Mouse (Mus musculus) right cerebral cortex, postnatal 36 days (tissue): Measurements from ENCODE around the gene Gm9821.

Experiments
- DNase-seq, 2 experiments: peaks; one replicate each; pipeline ENCODE4 v3.0.0; 2022; ENCODE audit warnings: low spot score in 2 of 2, mixed read lengths in 1 of 2

Gene Gm9821

DNA sequence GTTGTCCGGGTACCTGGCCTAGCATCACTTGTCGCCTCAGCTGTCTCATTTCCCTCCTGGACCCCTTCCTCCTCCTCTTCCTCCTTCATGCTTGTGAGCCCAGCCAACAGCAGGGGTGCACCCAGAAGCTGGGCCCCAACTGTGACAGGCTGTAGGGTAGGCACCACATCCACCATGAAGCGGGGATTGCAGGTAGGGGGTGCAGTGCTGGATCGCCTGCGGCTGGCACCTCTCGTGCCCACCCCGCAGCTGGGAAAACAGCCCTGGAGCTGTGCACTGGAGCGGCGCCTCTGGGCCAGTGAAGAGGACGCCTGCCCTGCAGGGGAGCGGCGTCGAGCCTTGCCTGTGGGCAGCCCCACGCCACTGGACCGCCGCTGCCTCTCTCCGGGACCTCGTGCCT, at the start of gene Gm9821:
TSS of gene Gm9821 (plus strand) at position 221 of the 400 bp plus-strand sequence.
- no peak for DNase-seq

DNA sequence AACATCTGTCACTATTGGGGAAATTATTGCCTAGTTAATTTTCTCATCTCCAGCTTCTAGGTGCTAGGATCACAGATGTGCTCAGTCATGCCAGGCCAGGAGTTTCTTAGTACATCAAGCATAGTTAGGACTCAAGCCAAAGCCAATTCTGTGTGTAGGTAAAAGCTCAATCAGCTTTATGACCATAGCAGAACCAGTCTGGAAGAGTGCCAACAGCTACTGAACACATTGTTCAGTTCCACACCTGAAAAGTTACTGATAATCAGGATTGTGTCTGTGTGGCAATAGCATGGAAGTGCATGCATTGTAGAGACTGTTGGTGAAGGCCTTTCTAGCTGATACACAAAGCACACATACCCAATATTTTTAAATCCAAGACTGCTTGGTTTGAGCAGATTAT, 47.5 kb upstream of the Gm9821 start:
- no peak for DNase-seq

DNA sequence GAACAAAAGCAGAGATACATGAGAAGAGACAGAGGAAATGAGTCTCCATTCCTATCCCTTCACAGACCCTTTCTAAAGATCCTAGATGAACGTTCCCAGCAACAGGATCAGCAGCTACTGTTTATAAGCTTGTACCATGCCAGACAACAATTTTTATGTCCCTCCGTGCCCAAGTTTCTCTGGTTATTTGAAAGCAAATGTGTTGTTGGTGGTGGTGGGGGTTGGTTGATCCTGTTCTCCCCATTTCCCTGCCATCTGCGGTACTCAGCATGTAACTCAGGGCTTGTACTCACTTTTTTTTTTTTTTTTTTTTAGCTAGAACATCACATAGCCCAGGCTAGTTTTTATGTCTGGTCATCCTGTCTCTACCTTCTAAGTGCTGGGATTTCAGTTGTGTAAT, 46.4 kb upstream of the Gm9821 start:
- no peak for DNase-seq

DNA sequence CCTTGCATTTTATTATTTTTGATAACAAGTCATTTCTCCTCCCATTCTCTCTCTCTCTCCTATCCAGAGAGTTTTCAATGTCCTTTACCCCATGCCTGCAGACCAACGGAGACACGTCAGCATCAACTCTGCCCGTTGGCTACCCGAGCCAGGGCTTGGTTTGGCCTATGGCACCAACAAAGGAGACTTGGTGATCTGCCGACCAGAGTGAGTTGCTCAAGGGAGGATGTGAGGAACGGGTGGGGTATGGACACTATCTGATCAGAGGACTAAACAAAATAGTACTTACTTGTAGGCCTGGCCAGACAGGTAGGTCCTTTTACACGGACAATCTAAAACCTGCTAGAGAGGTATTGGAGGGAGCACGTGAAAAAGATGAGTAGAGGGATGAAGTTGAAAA, 45.1 kb upstream of the Gm9821 start:
- no peak for DNase-seq

DNA sequence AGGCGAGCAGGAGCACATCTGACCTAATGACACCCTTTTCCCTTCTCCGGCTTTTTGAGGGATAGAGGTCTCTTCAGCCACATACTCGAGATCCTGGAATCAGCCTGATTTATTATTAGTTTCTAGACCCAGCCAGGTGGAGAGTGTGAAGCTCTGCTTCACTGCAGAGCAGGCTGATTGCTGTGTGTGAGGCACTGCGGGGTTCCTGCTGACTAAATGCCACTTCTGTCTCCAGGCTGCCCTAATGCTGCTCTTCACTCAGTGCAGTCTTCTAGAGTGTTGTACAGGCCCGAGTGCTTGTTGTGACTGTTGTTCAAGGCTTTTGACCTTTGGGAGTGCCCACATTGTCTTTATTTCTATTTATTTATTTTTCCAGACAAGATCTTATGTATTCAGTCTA, 43.2 kb upstream of the Gm9821 start:
- DNase-seq, result no peak

DNA sequence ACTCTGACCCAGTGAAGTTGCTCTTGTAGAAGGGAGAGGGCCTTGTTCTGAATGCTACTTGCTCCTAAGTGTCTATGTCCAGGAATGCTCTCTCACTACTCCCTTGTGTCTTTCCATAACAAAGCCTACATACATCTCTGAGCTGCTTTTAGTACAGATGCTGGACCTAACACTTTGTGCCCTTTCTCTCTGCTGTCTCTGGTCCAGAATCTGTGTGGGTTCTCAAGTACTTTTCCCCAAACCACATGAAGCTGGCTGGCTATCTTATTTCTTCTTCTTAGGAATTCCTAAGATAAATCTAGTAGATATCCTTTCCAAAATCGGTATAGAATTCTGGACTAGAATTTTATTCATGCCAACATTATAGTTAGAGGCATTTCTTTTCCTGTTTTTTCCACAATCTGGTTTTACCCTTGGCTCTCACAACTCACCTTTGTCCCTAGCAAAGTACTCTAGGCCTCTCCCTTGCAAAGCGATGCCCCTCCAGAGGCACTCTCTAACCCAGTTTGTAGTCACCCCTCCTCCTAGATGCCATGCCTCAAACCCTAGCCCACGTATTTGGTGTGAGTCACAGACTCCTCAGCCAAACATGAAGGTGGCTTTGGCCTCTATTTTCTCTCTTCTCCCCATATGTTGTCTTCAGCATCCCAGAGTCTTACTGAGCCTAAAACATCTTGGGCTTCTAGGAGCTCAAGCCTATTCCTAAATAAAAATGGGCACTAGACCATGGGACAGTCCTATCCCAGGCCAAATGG, 42.2 kb upstream of the Gm9821 start:
- no peak for DNase-seq

DNA sequence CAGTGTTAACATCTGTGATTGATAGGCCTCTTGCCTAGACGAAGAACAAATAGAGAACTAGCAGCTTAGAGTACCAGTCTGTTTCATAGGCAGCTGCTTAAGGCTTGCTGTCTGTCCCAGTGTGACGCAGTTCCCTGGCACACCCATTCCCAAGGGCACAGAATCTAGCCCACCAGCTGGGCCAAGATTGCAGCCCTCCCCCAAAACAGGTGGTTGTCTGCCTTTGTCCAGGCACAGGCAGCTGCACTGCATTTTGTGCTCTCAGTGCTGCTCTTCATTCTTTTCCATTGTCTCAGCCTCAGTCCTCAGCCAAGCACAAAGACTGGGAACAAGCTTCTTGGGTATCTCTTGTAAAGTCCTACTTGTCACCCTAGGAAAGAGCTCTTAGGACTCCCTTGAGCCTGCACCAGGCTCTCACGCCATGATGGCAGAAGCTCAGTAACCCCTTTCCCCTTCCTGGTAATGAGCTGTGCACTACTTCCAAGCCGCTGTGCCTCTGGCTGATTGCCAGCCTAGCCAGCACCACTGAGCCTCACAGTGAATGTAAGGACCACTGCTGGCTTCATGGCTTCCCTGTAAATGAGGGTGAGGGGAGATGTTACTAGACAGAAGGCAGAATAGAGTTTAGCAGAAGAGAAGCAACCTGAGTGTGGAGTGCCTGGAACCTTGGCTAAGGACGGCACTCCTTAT, 40.7 kb upstream of the Gm9821 start:
- DNase-seq, result no peak

DNA sequence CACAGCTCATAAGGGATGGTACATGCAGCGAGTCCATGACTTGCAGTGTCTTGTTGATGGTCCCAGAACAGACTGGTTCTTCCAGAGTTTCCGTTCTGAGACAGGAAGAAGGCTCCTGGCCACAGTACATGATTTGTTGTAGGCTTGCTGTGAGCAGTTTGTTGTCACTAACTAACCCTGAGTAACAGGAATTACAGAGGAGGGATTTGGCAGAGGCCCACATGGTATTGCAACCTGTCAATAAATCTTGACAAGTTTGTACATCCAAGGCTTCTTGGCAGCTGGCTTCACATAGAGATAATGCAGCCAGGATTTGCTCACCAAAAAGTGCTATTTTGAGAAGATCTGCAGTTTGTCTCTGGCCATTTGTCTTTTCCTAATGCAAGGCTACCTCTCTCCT, 39.4 kb upstream of the Gm9821 start:
- no peak for DNase-seq

DNA sequence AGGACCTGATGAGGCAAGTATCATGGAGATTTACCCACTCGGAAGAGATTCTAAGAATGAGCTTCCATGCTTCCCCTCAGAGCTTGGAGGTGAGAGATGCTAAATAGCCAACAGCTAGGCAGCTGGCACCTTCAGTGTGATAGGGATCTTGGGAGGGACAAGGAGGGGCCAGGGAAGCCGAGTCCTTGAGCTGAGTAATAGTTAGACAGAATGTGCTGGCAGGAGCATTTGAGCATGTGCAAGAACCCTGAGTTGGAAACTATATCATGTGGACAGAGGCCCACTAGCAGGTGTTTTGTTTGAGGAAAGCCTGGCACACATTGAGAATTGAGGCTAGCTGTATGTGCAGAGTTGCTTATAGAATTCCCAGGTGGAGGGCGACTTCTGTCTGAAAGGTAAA, 32.9 kb upstream of the Gm9821 start:
- DNase-seq, result no peak

DNA sequence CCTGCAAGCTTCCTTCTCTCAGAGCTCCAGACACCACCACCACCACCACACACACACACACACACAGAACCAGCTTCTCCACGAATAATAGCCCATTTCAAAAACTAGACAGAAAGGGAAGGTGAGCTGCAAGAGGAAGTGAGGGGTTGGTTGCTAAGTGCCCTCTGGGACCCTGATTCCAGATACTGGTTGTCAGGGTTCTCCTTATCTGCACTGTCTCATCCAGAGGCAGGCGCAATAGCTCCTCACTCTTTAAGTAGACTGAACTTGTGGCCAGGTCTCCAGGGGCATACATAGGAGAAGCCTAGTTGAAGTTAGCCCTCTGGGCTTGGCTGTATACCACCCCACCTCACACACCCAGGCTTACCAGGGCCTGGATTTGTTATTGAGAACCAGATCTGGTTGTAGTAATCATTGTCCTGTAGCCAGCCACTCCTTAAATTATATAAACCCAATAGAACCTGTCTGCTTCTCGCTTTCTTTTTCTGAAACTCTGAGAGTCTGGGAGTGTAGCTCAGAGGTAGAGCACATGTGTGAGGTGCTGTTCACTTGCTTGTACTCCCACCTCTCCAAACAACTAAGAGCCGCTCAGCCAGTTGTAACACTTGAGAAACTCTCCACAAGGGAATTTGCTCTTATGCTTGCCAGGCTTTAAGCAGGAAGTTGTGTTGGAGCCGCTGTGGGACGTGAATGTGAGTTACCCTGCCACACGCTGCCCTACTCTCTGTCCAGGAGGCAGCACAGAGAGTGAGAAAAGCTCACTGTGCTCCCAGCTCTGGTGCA, 32.0 kb upstream of the Gm9821 start:
- DNase-seq, result no peak

DNA sequence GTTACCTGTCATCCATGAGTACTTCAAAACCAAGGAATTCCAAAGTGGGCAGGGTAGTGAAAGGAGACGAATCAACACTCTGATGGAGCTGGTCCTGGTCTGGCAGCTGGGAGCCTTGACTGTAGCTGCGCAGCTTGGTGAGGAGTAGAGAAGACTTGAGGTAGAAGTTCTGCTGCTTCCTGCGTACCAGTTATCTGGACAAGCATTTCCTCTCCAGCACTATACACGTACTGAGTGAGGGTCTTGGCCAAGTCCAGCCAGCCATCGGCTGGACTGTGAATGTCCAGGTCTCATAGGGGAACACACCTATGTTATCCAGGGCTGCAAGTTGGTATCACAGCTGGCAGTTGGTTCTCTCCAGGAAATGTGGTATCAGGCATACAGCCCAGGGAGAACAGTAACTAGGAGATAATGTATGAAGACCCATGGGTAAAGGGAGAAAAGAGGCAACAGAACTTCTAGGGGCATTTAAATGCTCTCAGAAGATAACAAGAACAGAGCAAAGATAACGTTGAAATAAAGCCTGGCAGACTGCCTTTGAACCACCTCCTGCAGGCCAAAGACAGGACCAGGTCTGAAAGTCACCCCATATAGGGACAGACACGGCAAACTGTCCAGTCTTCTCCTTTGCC, 29.0 kb upstream of the Gm9821 start:
- DNase-seq, result no peak

DNA sequence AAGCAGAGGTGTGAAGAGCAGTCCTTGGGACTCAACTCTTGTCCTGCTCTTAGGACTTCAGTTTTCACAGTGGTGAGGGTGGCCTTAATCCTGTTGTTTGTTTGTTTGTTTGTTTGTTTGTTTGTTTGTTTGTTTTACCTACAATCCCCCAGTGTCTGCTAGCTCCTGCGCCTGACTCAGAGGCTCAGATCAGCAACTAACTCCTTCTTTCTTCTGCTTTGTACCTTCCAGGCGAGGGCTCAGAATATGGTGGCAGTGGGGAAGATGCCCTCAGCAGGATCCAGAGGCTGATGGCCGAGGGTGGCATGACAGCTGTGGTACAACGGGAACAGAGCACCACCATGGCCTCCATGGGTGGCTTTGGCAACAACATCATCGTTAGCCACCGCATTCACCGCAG, 28.4 kb upstream of the Gm9821 start:
- DNase-seq, result no peak

DNA sequence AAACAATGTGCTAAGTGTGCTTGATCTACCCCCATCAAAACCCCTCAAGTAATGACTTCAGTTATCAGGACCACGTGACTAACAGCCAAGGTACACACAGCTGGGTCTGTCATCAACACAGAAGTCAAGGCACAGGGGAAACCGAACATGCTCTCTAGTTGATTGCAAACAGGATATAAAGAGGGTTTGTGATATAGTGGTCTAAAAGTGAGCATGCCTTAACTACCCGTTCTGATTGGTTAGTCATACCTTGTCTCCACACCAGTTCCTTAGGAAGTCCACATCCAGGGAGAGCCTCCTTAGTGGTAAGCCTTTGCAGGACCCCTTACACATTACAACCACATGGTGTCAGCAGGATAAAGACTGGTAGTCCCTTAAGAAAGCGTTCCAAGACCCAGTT, 25.4 kb upstream of the Gm9821 start:
- DNase-seq, result no peak

DNA sequence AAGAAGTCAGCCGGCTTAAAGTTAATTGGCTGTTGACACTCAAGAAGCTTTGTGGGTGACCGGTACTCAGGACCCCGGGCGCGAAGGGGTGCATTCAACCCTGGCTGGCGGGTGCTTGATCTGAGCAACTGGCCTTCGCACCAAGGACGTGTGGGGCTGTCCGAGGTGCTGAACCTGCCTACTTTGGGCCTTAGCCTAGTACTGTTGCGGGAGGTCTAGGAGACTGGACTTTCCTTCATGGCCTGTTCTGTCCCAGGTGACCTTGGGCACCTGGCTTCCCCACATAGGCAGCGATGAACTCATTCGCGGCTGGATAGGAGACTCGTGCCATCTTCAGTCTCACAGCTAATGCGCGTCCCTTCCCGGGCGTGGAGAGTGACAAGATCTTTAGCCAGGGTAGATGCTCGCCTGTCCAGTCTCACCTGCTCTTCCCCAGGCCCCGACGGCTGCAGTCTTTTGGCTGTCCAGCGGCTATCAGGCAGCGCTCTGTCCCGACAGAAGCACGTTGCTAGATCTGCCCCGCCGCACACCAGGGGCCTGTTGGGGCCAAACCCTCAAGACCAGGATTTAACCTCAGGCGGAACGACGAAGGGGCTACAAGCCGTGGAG, 24.2 kb upstream of the Gm9821 start:
- DNase-seq, result no peak

DNA sequence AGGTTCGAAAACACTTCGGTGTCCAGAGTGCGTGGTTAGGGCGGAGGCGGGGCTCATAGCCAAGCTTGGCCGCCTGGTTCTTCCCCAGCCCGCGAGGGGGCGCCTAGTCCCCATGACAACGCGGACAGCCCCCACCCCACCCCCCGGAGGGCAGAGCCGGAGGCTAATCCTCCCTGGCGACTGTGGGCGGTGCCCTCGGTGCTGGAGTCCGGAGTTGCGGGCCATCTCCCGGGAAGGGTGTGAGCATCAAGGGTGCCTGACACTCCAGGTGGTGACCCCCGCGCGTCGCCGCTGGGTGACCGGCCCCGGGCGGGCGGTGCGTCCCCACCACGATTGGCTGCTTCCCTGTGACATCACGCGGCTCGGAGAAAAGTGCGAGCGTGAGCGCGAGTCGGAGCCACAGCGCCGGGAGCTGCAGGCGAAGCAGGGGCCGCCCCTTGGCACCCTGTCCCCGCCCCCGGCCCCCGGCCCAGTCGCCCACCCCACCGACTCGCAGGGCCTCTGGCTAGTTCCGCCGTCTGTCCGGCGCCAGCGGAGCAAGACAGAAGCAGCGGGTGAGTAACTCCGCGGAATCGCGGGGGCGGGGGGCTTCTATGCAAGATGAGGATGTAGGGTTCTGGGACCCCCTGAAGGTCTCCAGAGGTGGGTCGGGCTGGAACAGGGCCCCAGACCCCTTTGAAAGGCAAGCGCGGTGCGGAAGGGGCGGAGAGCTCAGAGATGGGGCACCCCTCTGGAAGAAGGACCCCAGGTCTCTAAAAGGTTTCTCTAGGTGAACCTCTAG, 23.5 kb upstream of the Gm9821 start:
- peak; percentile 75 to 78 for DNase-seq

DNA sequence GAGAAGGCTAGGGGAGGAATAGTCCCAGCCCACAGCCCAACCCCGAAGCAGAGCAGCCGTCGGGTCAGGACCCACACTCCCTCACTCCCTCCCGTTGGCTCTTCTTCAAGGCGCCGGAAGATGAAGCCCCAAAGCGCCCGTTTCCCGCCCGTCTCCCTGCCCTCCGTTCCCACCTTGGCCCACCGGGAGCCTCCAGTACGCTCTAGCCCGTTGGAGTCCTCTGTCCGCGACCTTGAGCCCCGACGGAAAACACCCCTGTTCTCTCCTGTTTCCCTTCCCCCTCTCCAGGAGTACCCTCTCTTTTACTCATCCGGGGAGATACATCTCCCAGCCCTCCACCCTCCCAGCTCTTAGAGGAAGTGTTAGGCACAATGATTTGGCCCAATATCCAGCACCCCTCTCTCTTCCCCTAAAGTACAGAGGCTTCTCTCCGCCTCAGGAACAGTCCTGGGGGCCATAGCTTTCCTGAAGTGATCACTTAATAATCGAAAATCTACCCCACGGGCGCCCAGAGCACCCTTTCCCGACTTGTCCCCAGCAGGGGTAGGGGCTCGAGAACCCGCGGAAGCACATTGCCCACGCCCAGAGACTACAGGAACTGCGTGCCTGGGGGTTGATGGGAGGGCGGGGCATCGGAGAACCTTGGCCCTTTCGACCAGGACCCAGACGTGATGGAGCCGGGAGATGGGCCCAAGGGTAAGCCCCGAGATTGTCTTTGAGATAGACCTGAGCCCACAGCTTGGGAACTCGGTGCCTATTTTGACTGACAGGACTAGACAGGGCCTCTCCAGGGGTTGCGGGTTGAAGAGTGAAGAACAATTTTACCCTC, 22.7 kb upstream of the Gm9821 start:
- DNase-seq, result no peak

DNA sequence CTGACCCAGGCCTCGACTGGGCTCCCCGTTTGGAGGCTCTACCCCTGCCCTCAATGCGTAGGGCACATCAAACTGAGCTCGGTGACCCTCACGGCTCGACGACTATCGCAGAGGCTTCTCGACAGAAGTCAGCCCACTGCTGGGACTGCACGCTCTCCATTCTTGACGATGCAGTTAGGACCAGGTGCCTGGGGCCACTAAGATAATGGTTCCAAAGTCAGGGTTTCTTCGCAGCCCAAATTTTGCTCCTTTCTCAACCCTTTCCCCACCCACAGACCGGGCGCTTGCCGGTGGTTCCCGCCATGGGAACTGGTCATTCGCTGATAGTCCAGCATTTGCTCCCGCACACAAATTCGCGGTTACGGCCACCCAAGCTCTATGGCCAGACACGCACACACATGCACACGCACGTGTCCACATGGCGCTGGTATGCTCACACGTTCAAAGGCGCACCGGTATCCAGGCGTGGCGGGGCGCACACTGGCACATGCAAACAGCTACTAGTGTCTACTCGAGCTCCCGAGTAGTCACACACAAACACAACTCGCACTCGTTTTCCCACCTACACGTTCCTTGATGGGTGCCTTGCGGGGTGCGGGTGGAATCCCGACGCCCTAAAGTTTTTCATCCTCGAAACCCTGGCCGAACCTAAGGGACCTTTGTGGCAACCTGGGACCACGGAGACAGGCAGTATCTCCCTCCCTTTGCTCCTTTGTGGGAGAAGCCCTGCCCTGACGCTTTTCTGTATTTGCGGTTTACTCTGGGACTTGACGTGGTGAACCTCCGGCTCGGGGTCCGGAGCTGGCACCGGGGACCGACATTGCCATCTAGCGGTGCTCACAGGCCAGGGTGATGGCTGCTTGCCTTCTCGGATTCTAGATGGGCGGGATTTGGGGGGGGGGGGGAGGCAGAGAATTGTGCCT, 21.8 kb upstream of the Gm9821 start:
- DNase-seq, result no peak

DNA sequence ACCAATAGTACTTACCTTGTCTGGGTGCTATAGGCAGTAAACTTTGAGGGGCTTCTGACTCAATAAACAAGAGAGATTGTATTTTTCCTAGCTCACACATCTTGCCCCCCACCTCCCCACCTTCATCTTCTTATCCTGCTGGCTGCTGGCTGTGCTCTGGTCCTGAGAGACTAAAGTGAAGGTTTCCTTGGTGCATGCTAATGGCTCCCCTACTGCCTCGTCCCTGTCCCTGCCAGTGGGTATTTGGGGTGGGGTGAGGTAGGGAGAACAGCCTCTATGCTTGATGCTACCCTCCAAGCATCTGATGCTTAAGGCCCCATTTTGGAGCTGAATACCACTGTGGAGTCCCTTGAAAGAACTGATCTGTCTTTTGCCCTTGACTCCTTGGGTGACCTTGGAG, 20.8 kb upstream of the Gm9821 start:
- DNase-seq, result no peak

DNA sequence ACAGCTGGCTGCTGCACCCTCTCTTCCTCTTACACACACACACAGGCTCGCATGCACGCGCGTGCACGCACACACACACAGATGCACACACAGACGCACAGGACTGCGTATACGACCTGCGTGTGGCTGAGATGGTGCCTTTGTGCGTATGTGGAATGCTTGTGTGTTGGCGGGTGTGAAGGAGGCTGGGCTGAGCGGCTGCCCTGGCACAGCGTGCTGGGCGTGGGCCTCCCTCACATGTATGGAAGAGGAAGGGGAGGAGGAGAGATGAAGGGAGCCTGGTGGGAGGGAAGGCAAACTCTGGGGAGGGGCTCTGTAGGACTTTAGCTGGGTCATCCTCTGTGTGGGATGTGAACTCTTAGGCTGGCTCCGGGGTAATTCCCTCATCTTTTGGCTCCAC, 20.1 kb upstream of the Gm9821 start:
- peak; percentile 79 to 87 for DNase-seq
